Mouse (Mus musculus) heart, embryonic 12.5 days (tissue): ENCODE results near the gene Gabarapl2. TPM values are rescaled to one million over a fixed set of nuclear protein-coding genes. Genes with fewer than 3 reads are reported as not detected.

ENCODE experiments used
- polyA plus RNA-seq: library from polyadenylated mRNA; unstranded; fragments of >200 nt; fragmentation: Nextera tagmentation; extraction: Ambion mirVana; gene quantifications from 2 replicates; pipeline ENCODE4 v1.2.1, GENCODE M21; 2016

The Gabarapl2 gene
- polyA plus RNA-seq, 1 experiment from 2014 or later: 184 TPM

Other genes with a start within 250 kb of the Gabarapl2 start
- not detected in 2 replicates for gene Ctrb1, start 249.7 kb upstream of the Gabarapl2 start, polyA plus RNA-seq
- gene Bcar1, start 196.9 kb upstream of the Gabarapl2 start, polyA plus RNA-seq: 46.4 and 47.2 TPM in 2 replicates
- 144 and 149 TPM in 2 replicates for gene Cfdp1, start 86.4 kb upstream of the Gabarapl2 start, polyA plus RNA-seq
- gene Tmem170, start 64.0 kb upstream of the Gabarapl2 start, polyA plus RNA-seq: 4.4 and 4.8 TPM in 2 replicates
- gene Chst5, start 30.3 kb upstream of the Gabarapl2 start, polyA plus RNA-seq: 0.12 and 0.45 TPM in 2 replicates
- gene Tmem231, start 6.8 kb upstream of the Gabarapl2 start, polyA plus RNA-seq: 5.4 and 7.1 TPM in 2 replicates
- gene Adat1, start 51.6 kb downstream of the Gabarapl2 start, polyA plus RNA-seq: 6.5 TPM in 2 replicates
- gene Kars, start 70.6 kb downstream of the Gabarapl2 start, polyA plus RNA-seq: 146 and 153 TPM in 2 replicates
- gene Terf2ip, start 70.7 kb downstream of the Gabarapl2 start, polyA plus RNA-seq: 18.8 and 20.7 TPM in 2 replicates
- 0.11 and 0.68 TPM in 2 replicates for gene Gm6793, start 74.3 kb downstream of the Gabarapl2 start, polyA plus RNA-seq